ENCODE assay signal across 30 mouse cellular contexts in the genomic region with DNA sequence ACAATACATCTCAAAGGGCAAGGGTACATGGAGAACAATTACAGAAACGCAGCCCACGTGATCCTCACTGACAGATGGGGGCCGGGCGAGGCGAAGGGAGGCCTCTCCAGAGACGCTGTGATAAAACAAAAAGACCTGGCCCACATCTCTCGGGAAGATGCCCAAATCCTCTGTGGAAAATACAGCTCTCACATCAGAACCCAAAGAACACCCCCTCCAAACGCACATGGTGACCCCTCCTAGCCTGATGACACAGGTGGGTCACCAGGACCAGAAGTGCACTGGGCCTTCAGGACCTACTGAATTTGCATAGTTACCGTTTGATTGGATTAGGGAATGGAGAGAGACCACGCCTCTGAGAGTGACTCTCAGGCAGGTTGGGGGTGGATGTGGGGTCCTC. TPM values are rescaled to one million over a fixed set of nuclear protein-coding genes. Genes with fewer than 3 reads are reported as not detected.
DNase-seq lines count a peak whose midpoint lies in the region; ATAC-seq and TF ChIP-seq lines count a peak whose summit lies in the region.
"Had no signal": no experiment of that assay in that cellular context is flagged by ENCODE, and none has a peak within 500 bp of the region (broad histone marks: within the 10 kb centered on the region; RNA-seq: fewer than 3 reads in every experiment).

No protein-coding gene starts in this region.

- no peaks in the 10 kb centered on the region for H3K9me3 ChIP-seq in hindbrain, embryonic 12.5 days (replicated peaks)
- no peaks in the 10 kb centered on the region for H3K9me3 ChIP-seq in hindbrain, embryonic 16.5 days (ENCODE audit: control insufficient read depth, low read length)
- no peaks in the 10 kb centered on the region for H3K9me3 ChIP-seq in E14TG2a.4 (ENCODE audit: low read length)
- H3K9me3 ChIP-seq in ES-Bruce4 (replicated peaks; ENCODE audit: control insufficient read depth, insufficient read depth, low read length, poor library complexity, severe bottlenecking): no peaks in the 10 kb centered on the region
- no peaks in the 10 kb centered on the region for H3K9me3 ChIP-seq in kidney, embryonic 14.5 days (ENCODE audit: control insufficient read depth, low read length)
- H3K9me3 ChIP-seq: limb, embryonic 13.5 days; neural tube, embryonic 15.5 days had no signal

- 0 out of 2 replicates have a peak, but pooled peaks have one; percentile 25 for TF ChIP-seq EP300 in ES-Bruce4 (IDR thresholded peaks at IDR 0.05; ENCODE audit: insufficient read depth, low read depth, low read length)

- H3K4me2 ChIP-seq in hindbrain, embryonic 12.5 days (replicated peaks): no peak overlapping the region; the same call in 1 of the 2 replicates
- no peak overlapping the region for H3K4me2 ChIP-seq in hindbrain, embryonic 16.5 days (ENCODE audit: low read length)
- no peak overlapping the region for H3K4me2 ChIP-seq in kidney, embryonic 14.5 days (replicated peaks; ENCODE audit: low read depth, low read length)
- H3K4me2 ChIP-seq: heart, embryonic 11.5 days; limb, embryonic 13.5 days; liver, embryonic 11.5 days; neural tube, embryonic 15.5 days had no signal

- 0 out of 2 replicates have a peak overlapping the region, but pooled peaks have one; percentile 4 for H3K27ac ChIP-seq in hindbrain, embryonic 12.5 days
- no peak overlapping the region for H3K27ac ChIP-seq in hindbrain, embryonic 16.5 days (ENCODE audit: low read depth, low read length)
- no peak overlapping the region for H3K27ac ChIP-seq in ES-Bruce4 (ENCODE audit: insufficient read depth, low read length)
- H3K27ac ChIP-seq in kidney, embryonic 14.5 days (ENCODE audit: low read depth, low read length): no peak overlapping the region
- H3K27ac ChIP-seq: gastrocnemius, adult 2 months; left cerebral cortex, adult 2 months; limb, embryonic 13.5 days; neural tube, embryonic 15.5 days had no signal

- H3K4me3 ChIP-seq in hindbrain, embryonic 12.5 days: no peak overlapping the region
- H3K4me3 ChIP-seq in hindbrain, embryonic 16.5 days (ENCODE audit: low read length): no peak overlapping the region
- H3K4me3 ChIP-seq in E14TG2a.4 (replicated peaks; ENCODE audit: low read length) (peak overlapping the region; percentile 43), ES-Bruce4 (ENCODE audit: low read depth, low read length) (peak overlapping the region; percentile 45)
- no peak overlapping the region for H3K4me3 ChIP-seq in kidney, embryonic 14.5 days (ENCODE audit: low read length)
- H3K4me3 ChIP-seq: erythroblast, embryonic 14.5 days; gastrocnemius, adult 2 months; left cerebral cortex, adult 2 months; limb, embryonic 13.5 days; neural tube, embryonic 15.5 days had no signal

- peak; percentile 56; the same call in 1 of the 2 replicates for ATAC-seq in hindbrain, embryonic 12.5 days (ENCODE audit: low FRiP score)
- no peak for ATAC-seq in hindbrain, embryonic 16.5 days
- no peak for ATAC-seq in megakaryocyte-erythroid progenitor cell, adult 5-6 weeks (replicated peaks; ENCODE audit: low FRiP score, low TSS enrichment, poor library complexity, severe bottlenecking)
- no peak for ATAC-seq in kidney, embryonic 14.5 days (ENCODE audit: low FRiP score, low TSS enrichment)
- ATAC-seq: forebrain, embryonic 16.5 days; intestine, postnatal 0 days had no signal

- peak; percentile 61 for DNase-seq in ZHBTc4 (ENCODE audit: low read depth, low spot score)
- DNase-seq in thymus, postnatal 4 days: no peak
- DNase-seq: adrenal gland, adult 8-10 months; B cell, adult 2 months; cerebellum, adult 8-10 months; cerebellum, postnatal 25 days; gastrocnemius, adult 2 months; gastrocnemius, postnatal 36 days; heart, adult 18-20 months; heart, postnatal 36 days; kidney, adult 9 months; kidney, postnatal 14 days; lung, postnatal 36 days; right cerebral cortex, adult 18-20 months; spleen, adult 18-20 months; thymus, adult 2 months had no signal

- TF ChIP-seq CTCF in E14TG2a.4 (conservative IDR thresholded peaks at IDR 0.05; ENCODE audit: low read length) (no peak), ES-Bruce4 (IDR thresholded peaks at IDR 0.05; ENCODE audit: low read depth, low read length) (no peak)

- H3K36me3 ChIP-seq in hindbrain, embryonic 12.5 days: peaks cover 46% of the 10 kb centered on the region
- peaks cover 8% of the 10 kb centered on the region for H3K36me3 ChIP-seq in hindbrain, embryonic 16.5 days (ENCODE audit: control insufficient read depth, insufficient read depth, low read length)
- H3K36me3 ChIP-seq in E14TG2a.4 (ENCODE audit: insufficient read depth, low read length) (peaks cover 54% of the 10 kb centered on the region), ES-Bruce4 (ENCODE audit: control insufficient read depth, insufficient read depth, low read length, poor library complexity, severe bottlenecking) (peaks cover 6% of the 10 kb centered on the region)
- peaks cover 57% of the 10 kb centered on the region for H3K36me3 ChIP-seq in kidney, embryonic 14.5 days (ENCODE audit: control insufficient read depth, insufficient read depth, low read length)

- H3K27me3 ChIP-seq in hindbrain, embryonic 12.5 days: no peaks in the 10 kb centered on the region
- no peaks in the 10 kb centered on the region for H3K27me3 ChIP-seq in hindbrain, embryonic 16.5 days (replicated peaks; ENCODE audit: control insufficient read depth, insufficient read depth, low read length)
- H3K27me3 ChIP-seq in E14TG2a.4 (ENCODE audit: insufficient read depth, low read length) (no peaks in the 10 kb centered on the region), ES-Bruce4 (ENCODE audit: control insufficient read depth, insufficient read depth, low read length, poor library complexity, severe bottlenecking) (no peaks in the 10 kb centered on the region)
- H3K27me3 ChIP-seq in kidney, embryonic 14.5 days (ENCODE audit: control insufficient read depth, insufficient read depth, low read length): no peaks in the 10 kb centered on the region
- H3K27me3 ChIP-seq: limb, embryonic 13.5 days; neural tube, embryonic 15.5 days had no signal

- TF ChIP-seq POLR2A in ES-Bruce4 (IDR thresholded peaks at IDR 0.05; ENCODE audit: insufficient read depth, low read length): no peak

- no peak overlapping the region for H3K9ac ChIP-seq in hindbrain, embryonic 12.5 days
- no peak overlapping the region for H3K9ac ChIP-seq in hindbrain, embryonic 16.5 days (ENCODE audit: low read depth, low read length)
- H3K9ac ChIP-seq in ES-Bruce4 (ENCODE audit: low read depth, poor library complexity, severe bottlenecking): no peak overlapping the region
- H3K9ac ChIP-seq in kidney, embryonic 14.5 days (ENCODE audit: low read depth, low read length): no peak overlapping the region
- H3K9ac ChIP-seq: limb, embryonic 13.5 days; neural tube, embryonic 15.5 days had no signal

- WGBS in hindbrain, embryonic 12.5 days: 51% methylated on average over 10 of the region's 10 CpGs
- WGBS in hindbrain, embryonic 16.5 days: 42% methylated on average over 10 of the region's 10 CpGs
- 80% methylated on average over 10 of the region's 10 CpGs for WGBS in kidney, embryonic 14.5 days

- H3K4me1 ChIP-seq in hindbrain, embryonic 12.5 days: peaks cover 34% of the 10 kb centered on the region
- H3K4me1 ChIP-seq in hindbrain, embryonic 16.5 days (ENCODE audit: control insufficient read depth, insufficient read depth, low read depth, low read length): peaks cover 16% of the 10 kb centered on the region
- H3K4me1 ChIP-seq in E14TG2a.4 (replicated peaks; ENCODE audit: low read depth, low read length) (peaks cover 88% of the 10 kb centered on the region), ES-Bruce4 (ENCODE audit: control insufficient read depth, insufficient read depth, low read length) (peaks cover 3% of the 10 kb centered on the region)
- H3K4me1 ChIP-seq in kidney, embryonic 14.5 days (ENCODE audit: control insufficient read depth, insufficient read depth, low read length): peaks cover 20% of the 10 kb centered on the region

RNA-seq across cellular contexts. Expression of a gene that starts 7.4 kb away (rescaled TPM):
- 125 and 130 TPM in 2 replicates for polyA plus RNA-seq in hindbrain, embryonic 12.5 days (2016; fragmentation: Nextera tagmentation; extraction: Ambion mirVana)
- polyA plus RNA-seq in hindbrain, embryonic 16.5 days (2015; fragmentation: Nextera tagmentation; extraction: Ambion mirVana): 24.2 and 51.3 TPM in 2 replicates
- polyA plus RNA-seq in ES-Bruce4 (2011; ENCODE audit: insufficient read depth, insufficient read length, low read depth, missing spikeins): 52.1 and 53.4 TPM in 2 replicates
- total RNA-seq in megakaryocyte-erythroid progenitor cell, adult 5-6 weeks (2014; fragmentation: Nextera tagmentation): 0.44 and 6.0 TPM in 2 replicates
- total RNA-seq in megakaryocyte-erythroid progenitor cell, adult 5-6 weeks (2017): 1.4 and 3.0 TPM in 2 replicates
- polyA plus RNA-seq in kidney, embryonic 14.5 days (2014; fragmentation: Nextera tagmentation; extraction: Ambion mirVana): 87.6 and 121 TPM in 2 replicates

RNA-seq across cellular contexts. Expression of a gene that starts 49.9 kb away (rescaled TPM):
- polyA plus RNA-seq in hindbrain, embryonic 12.5 days (2016; fragmentation: Nextera tagmentation; extraction: Ambion mirVana): 20.0 and 22.5 TPM in 2 replicates
- polyA plus RNA-seq in hindbrain, embryonic 16.5 days (2015; fragmentation: Nextera tagmentation; extraction: Ambion mirVana): 21.8 and 24.6 TPM in 2 replicates
- polyA plus RNA-seq in ES-Bruce4 (2011; ENCODE audit: insufficient read depth, insufficient read length, low read depth, missing spikeins): 2.6 and 3.6 TPM in 2 replicates
- 7.1 and 10.1 TPM in 2 replicates for total RNA-seq in megakaryocyte-erythroid progenitor cell, adult 5-6 weeks (2014; fragmentation: Nextera tagmentation)
- total RNA-seq in megakaryocyte-erythroid progenitor cell, adult 5-6 weeks (2017): 10.4 and 13.7 TPM in 2 replicates
- polyA plus RNA-seq in kidney, embryonic 14.5 days (2014; fragmentation: Nextera tagmentation; extraction: Ambion mirVana): 6.5 and 11.3 TPM in 2 replicates

Comparison
In these comparisons a context has a peak if more than half of its experiments do, and no peak if none do; other contexts are left out.
1. H3K4me3 ChIP-seq: peak in E14TG2a.4 (single experiment) and ES-Bruce4 (single experiment); none in hindbrain, embryonic 12.5 days (single experiment), hindbrain, embryonic 16.5 days (single experiment) and kidney, embryonic 14.5 days (single experiment).